Mouse (Mus musculus) heart, adult 9 months (tissue): ENCODE measurements at regions not wholly inside any gene's neighbourhood (a gene's known extent, or its start where the extent isn't known, plus 50 kb on each side); places are given as distances from the start of the nearest gene placed in this dataset.

Experiments used
- DNase-seq, 2 experiments: peaks; one replicate each; pipeline ENCODE4 v3.0.0; 2022; ENCODE audit warnings: low spot score in 2 of 2

- no peak for DNase-seq
These were observed 156.6 kb upstream of the Tex13c2 start for GRCm38 (mm10) chrX:42332906-42333305.

- DNase-seq = no peak
These were observed 155.9 kb upstream of the Tex13c2 start for GRCm38 (mm10) chrX:42333631-42334030.

GRCm38 (mm10) chrX:42334794-42335193 is 154.7 kb upstream of the Tex13c2 start:
- DNase-seq = no peak

- no peak for DNase-seq
These were observed 152.7 kb upstream of the Tex13c2 start for GRCm38 (mm10) chrX:42336772-42337171.

GRCm38 (mm10) chrX:42342362-42342761 is 147.1 kb upstream of the Tex13c2 start:
- no peak for DNase-seq

GRCm38 (mm10) chrX:42342951-42343879 is 146.3 kb upstream of the Tex13c2 start:
- no peak for DNase-seq

GRCm38 (mm10) chrX:42352610-42353254 is 136.8 kb upstream of the Tex13c2 start:
- no peak for DNase-seq

- DNase-seq = no peak
These were observed 129.9 kb upstream of the Tex13c2 start for GRCm38 (mm10) chrX:42359381-42360172.

- peak in 1 of 2 experiments; percentile 6 for DNase-seq
These were observed 129.1 kb upstream of the Tex13c2 start for GRCm38 (mm10) chrX:42360173-42360931.

- no peak for DNase-seq
These were observed 128.5 kb upstream of the Tex13c2 start for GRCm38 (mm10) chrX:42360973-42361372.

GRCm38 (mm10) chrX:42361400-42362028 is 128.0 kb upstream of the Tex13c2 start:
- DNase-seq = no peak

- DNase-seq = no peak
These were observed 125.4 kb upstream of the Tex13c2 start for GRCm38 (mm10) chrX:42364137-42364536.

- DNase-seq = peak; percentile 42 to 51
These were observed 115.6 kb upstream of the Tex13c2 start for GRCm38 (mm10) chrX:42373794-42374398.

GRCm38 (mm10) chrX:42393836-42394556 is 95.5 kb upstream of the Tex13c2 start:
- DNase-seq = no peak

- DNase-seq = no peak
These were observed 93.0 kb upstream of the Tex13c2 start for GRCm38 (mm10) chrX:42396441-42396840.

GRCm38 (mm10) chrX:42398836-42399235 is 90.7 kb upstream of the Tex13c2 start:
- peak; percentile 4 to 15 for DNase-seq

- no peak for DNase-seq
These were observed 90.1 kb upstream of the Tex13c2 start for GRCm38 (mm10) chrX:42399343-42399742.

GRCm38 (mm10) chrX:42401091-42401490 is 88.4 kb upstream of the Tex13c2 start:
- no peak for DNase-seq

- no peak for DNase-seq
These were observed 87.7 kb upstream of the Tex13c2 start for GRCm38 (mm10) chrX:42401564-42402334.
